Mouse (Mus musculus) hindbrain, embryonic 16.5 days (tissue): Measurements from ENCODE around the gene Paip2b. TPM values are rescaled to one million over a fixed set of nuclear protein-coding genes. Genes with fewer than 3 reads are reported as not detected.

Experiments
- ATAC-seq: fragments of 200-750 bp; cut with Nextera tagmentation; 2 replicates; pipeline ENCODE4 v1.8.0; 2017; ENCODE audit warnings: moderate TSS enrichment, moderate library complexity
- H3K27ac ChIP-seq: fragments of 300-500 bp; sonication (generic); 2 replicates; pipeline ENCODE4 v1.5.1; 2014; ENCODE audit warnings: low read depth, mild to moderate bottlenecking, control low read depth, low read length, moderate library complexity
- H3K27me3 ChIP-seq: fragments of 300-500 bp; sonication (generic); replicated peaks from 2 replicates; pipeline ENCODE4 v1.6.1; 2014; ENCODE audit warnings: low read length; ENCODE audit not compliant: control insufficient read depth, insufficient read depth
- H3K36me3 ChIP-seq: fragments of 300-500 bp; sonication (generic); 2 replicates; pipeline ENCODE4 v1.6.1; 2014; ENCODE audit warnings: mild to moderate bottlenecking, low read length, moderate library complexity, mixed read lengths; ENCODE audit not compliant: control insufficient read depth, insufficient read depth
- H3K4me1 ChIP-seq: fragments of 300-500 bp; sonication (generic); 2 replicates; pipeline ENCODE4 v1.6.1; 2014; ENCODE audit warnings: low read depth, low read length; ENCODE audit not compliant: control insufficient read depth, insufficient read depth
- H3K4me2 ChIP-seq: fragments of 300-500 bp; sonication (generic); 2 replicates; pipeline ENCODE4 v1.6.1; 2014; ENCODE audit warnings: mild to moderate bottlenecking, low read length, control low read depth, moderate library complexity
- H3K4me3 ChIP-seq: fragments of 300-500 bp; sonication (generic); 2 replicates; pipeline ENCODE4 v1.5.1; 2014; ENCODE audit warnings: mild to moderate bottlenecking, low read length, control low read depth, moderate library complexity
- H3K9ac ChIP-seq: fragments of 300-500 bp; sonication (generic); 2 replicates; pipeline ENCODE4 v1.6.1; 2014; ENCODE audit warnings: low read depth, mild to moderate bottlenecking, control low read depth, low read length, moderate library complexity
- H3K9me3 ChIP-seq: fragments of 300-500 bp; sonication (generic); 2 replicates; pipeline ENCODE4 v1.6.1; 2014; ENCODE audit warnings: mild to moderate bottlenecking, low read length, moderate library complexity; ENCODE audit not compliant: control insufficient read depth
- WGBS: fragments of 180-500 bp; shearing (Covaris S2); extraction: QIAGEN DNeasy Blood & Tissue Kit; methylation state at CpG from one replicate; pipeline ENCODE4 v1.1.7; 2014; 5-methylcytosine and 5-hydroxymethylcytosine counted together
- polyA plus RNA-seq: library from polyadenylated mRNA; unstranded; fragments of >200 nt; fragmentation: Nextera tagmentation; extraction: Ambion mirVana; gene quantifications from 2 replicates; pipeline ENCODE4 v1.2.1, GENCODE M21; 2015

The Paip2b gene
- 25.2 and 27.3 TPM in 2 replicates for polyA plus RNA-seq

- Histone ChIP-seq H3K9me3 (no peaks in the 10 kb centered on the region), H3K27ac (peak within 1 kb of the TSS; percentile 86), H3K4me2 (peak within 1 kb of the TSS; percentile 90), H3K27me3 (no peaks in the 10 kb centered on the region), H3K36me3 (no peaks in the 10 kb centered on the region), H3K4me3 (peak within 1 kb of the TSS; percentile 80), H3K9ac (peak within 1 kb of the TSS; percentile 84), H3K4me1 (peaks cover 8% of the 10 kb centered on the region; the same call in 1 of the 2 replicates)
- under 1% methylated on average over 36 of the region's 37 CpGs for WGBS
- ATAC-seq: peak; percentile 99
Measured at GRCm38 (mm10) chr6:83831606-83832123, at the start of gene Paip2b. Paip2b (minus strand) TSS chr6:83831741.

DNA sequence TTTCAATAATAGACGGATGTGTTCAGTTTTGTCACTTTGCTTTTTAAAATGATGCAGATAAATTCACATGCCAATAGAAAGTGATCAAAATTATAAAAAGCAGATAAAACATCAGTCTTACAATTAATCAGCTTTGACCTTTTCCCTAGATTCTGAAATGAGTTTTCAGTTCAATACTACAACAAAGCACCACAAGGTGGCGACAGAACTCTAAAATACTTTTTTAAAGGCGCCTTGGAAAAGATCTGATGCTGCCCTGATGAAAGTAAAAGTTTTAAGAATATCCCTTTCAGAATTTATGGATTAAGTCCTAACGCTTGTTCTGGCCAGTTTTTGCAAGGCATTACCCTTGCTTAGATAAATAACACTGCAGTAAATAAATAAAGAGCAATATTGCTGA lies 48.3 kb upstream of the Paip2b start:
- ATAC-seq: no peak
- H3K4me2 ChIP-seq: no peak overlapping the region

GRCm38 (mm10) chr6:83867598-83868585 lies 36.4 kb upstream of the Paip2b start:
- Histone ChIP-seq H3K4me3 (peak overlapping the region; percentile 82), H3K9ac (peak overlapping the region; percentile 81), H3K4me2 (peak overlapping the region; percentile 96), H3K36me3 (no peaks in the 10 kb centered on the region), H3K27ac (peak overlapping the region; percentile 80), H3K4me1 (peaks cover 3% of the 10 kb centered on the region), H3K9me3 (no peaks in the 10 kb centered on the region), H3K27me3 (peaks cover 3% of the 10 kb centered on the region; the same call in 1 of the 2 replicates)
- WGBS: 2% methylated on average over 19 of the region's 19 CpGs
- ATAC-seq: peak; percentile 60

More for the DNA sequence above, 48.3 kb upstream of the Paip2b start:
- Histone ChIP-seq H3K4me1 (no peaks in the 10 kb centered on the region), H3K27ac (no peak overlapping the region), H3K4me3 (no peak overlapping the region), H3K9me3 (no peaks in the 10 kb centered on the region), H3K36me3 (no peaks in the 10 kb centered on the region), H3K27me3 (no peaks in the 10 kb centered on the region), H3K9ac (no peak overlapping the region)
- 2% methylated on average over 4 of the region's 4 CpGs for WGBS

DNA sequence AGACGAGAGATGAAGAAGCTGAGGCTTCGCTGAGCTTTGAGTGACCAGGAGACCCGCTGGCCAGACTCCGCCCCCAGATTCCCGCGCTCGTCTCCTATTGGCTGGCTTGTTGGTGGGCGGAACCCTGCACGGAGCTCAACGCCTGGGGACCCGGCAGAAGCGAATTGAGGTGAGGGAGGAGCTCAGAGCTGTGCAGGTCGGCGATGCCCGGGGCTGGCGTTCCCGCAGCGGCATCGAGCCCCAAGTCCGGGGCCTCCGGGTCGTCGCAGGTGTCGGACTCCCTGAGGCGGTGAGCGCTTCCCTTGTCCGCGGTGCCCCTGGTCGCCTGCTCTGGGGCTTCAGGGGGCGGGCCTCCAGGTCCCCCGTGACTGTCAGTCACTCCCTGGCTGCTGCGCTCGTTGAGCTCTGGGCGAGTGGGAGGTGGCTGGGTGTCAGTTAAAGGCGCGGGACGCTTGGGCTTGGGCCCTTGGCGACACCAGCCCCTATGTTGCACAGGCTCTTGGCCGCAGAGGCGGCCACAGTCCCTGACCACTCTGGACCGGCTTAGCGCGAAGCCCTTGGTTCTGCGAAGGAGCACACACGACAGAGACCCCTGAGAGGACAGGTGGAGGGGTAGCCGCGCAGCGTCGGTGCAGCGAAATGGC lies 35.5 kb upstream of the Paip2b start, which contains the start of gene Zfp638:
Gene Zfp638, plus strand, starts transcription at position 156 of the 644 bp plus-strand sequence.
- peak; percentile 98 for ATAC-seq
- Histone ChIP-seq H3K9ac (peak within 1 kb of the TSS; percentile 81), H3K27ac (peak within 1 kb of the TSS; percentile 80), H3K4me2 (peak within 1 kb of the TSS; percentile 96), H3K4me1 (peaks cover 3% of the 10 kb centered on the region), H3K9me3 (no peaks in the 10 kb centered on the region), H3K27me3 (peaks cover 3% of the 10 kb centered on the region; the same call in 1 of the 2 replicates), H3K4me3 (peak within 1 kb of the TSS; percentile 82), H3K36me3 (no peaks in the 10 kb centered on the region)
- WGBS: 0% methylated on average over 48 of the region's 50 CpGs

GRCm38 (mm10) chr6:83866423-83866822 lies 34.9 kb upstream of the Paip2b start:
- Histone ChIP-seq H3K4me3 (no peak overlapping the region; the same call in 1 of the 2 replicates), H3K4me1 (peaks cover 3% of the 10 kb centered on the region), H3K9ac (no peak overlapping the region), H3K27ac (no peak overlapping the region), H3K27me3 (peaks cover 3% of the 10 kb centered on the region; the same call in 1 of the 2 replicates), H3K4me2 (peak overlapping the region; percentile 96), H3K36me3 (no peaks in the 10 kb centered on the region), H3K9me3 (no peaks in the 10 kb centered on the region)
- ATAC-seq: peak; percentile 21; the same call in 1 of the 2 replicates
- WGBS: 39% methylated on average over 4 of the region's 4 CpGs

DNA sequence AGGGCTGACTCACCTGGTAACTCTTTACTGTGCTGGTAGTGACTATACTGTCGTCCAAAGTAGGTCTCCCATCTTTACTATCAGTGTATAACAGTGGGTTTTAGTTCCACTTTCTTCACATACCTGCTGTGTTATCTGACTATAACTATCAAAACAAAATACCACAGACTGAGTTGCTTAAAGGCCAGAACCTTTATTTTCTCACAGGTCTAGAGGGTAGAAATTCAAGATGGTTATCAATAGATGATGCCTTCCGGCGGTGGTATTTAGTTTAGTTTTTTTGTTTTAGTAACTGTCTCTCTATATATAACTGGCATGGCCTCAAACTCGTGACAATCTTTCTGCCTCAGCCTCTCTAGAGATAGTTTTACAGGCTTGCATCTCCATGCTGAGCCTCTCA lies 32.0 kb upstream of the Paip2b start:
- no peak overlapping the region for H3K27ac ChIP-seq
- no peaks in the 10 kb centered on the region for H3K36me3 ChIP-seq
- no peaks in the 10 kb centered on the region for H3K27me3 ChIP-seq
- no peak overlapping the region for H3K4me3 ChIP-seq
- peaks cover 3% of the 10 kb centered on the region for H3K4me1 ChIP-seq
- H3K9me3 ChIP-seq: no peaks in the 10 kb centered on the region
- H3K4me2 ChIP-seq: no peak overlapping the region
- WGBS: 80% methylated on average over 4 of the region's 4 CpGs
- no peak for ATAC-seq
- no peak overlapping the region for H3K9ac ChIP-seq

DNA sequence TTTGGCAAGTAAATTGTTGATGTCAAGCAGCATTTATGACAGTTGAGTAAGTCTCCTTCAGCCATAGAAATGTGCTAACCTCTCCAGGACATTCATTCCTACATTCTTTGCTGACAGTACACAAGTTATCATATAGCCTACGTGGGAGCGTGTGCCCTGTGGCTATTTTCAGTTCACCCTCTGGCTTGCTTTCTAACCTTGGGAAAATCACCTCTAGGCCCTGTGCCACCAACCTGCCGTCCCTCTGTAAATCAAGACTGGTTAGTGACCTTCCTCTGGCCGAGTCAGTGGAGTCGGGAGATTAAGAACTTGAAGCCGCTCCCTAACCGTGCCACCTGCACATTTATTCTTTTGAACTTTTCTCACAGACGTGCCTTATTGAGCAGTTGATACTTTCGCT lies 28.5 kb upstream of the Paip2b start:
- WGBS: 90% methylated on average over 9 of the region's 9 CpGs
- no peak for ATAC-seq
- Histone ChIP-seq H3K9ac (no peak overlapping the region), H3K9me3 (no peaks in the 10 kb centered on the region), H3K36me3 (no peaks in the 10 kb centered on the region), H3K27me3 (no peaks in the 10 kb centered on the region), H3K4me2 (no peak overlapping the region), H3K4me3 (no peak overlapping the region), H3K4me1 (no peaks in the 10 kb centered on the region), H3K27ac (no peak overlapping the region)

DNA sequence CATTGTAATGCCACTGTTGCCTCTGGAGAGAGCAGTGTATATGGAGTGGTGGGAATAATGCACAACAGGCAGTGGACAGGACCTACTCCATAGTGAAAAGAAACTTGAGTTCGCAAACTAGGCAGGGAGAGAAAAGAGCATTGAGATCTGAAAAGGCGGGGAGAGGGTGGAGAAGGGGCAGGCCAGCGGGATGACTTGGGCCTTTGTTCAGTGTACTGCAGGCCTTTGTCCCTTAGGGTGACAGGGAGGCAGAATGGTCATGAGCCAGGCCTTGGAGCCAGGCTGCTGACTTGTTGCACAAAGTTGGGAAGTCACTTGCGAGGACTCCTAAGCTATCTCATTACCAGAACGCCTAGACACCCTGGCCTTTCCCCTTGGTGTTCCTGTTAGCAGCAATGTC lies 25.9 kb upstream of the Paip2b start:
- WGBS: 32% methylated on average over 5 of the region's 5 CpGs
- Histone ChIP-seq H3K9ac (no peak overlapping the region), H3K27me3 (no peaks in the 10 kb centered on the region), H3K4me1 (no peaks in the 10 kb centered on the region), H3K9me3 (no peaks in the 10 kb centered on the region), H3K4me3 (no peak overlapping the region), H3K4me2 (no peak overlapping the region), H3K27ac (no peak overlapping the region), H3K36me3 (no peaks in the 10 kb centered on the region)
- no peak for ATAC-seq

DNA sequence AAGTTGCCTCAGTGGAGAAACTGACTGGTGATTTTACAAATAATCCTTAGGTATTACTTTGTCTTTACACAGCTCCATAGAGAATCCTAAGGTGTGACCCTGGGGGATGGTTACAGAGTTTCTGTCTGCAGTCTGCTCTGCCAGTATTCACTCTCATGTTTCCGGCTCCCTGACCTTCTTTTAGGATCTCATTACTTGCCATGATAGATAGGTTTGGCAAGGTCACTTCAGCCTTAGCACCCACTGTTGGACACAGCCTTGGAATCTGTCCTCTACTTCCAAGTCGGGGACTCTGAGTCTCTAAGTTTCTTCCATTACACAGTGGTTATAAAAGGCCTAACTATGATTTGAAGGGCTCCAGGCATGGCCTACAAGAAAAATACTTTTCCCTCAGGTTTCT lies 17.9 kb upstream of the Paip2b start:
- ATAC-seq: no peak

More for the DNA sequence above, 17.9 kb upstream of the Paip2b start:
- WGBS: 86% methylated on average over 2 of the region's 2 CpGs
- Histone ChIP-seq H3K27ac (no peak overlapping the region), H3K9me3 (no peaks in the 10 kb centered on the region), H3K4me1 (no peaks in the 10 kb centered on the region), H3K36me3 (no peaks in the 10 kb centered on the region), H3K4me2 (no peak overlapping the region), H3K4me3 (no peak overlapping the region), H3K27me3 (no peaks in the 10 kb centered on the region), H3K9ac (no peak overlapping the region)
